Mouse (Mus musculus): ENCODE results near the gene Ctnnbl1.

Gene Ctnnbl1

DNA sequence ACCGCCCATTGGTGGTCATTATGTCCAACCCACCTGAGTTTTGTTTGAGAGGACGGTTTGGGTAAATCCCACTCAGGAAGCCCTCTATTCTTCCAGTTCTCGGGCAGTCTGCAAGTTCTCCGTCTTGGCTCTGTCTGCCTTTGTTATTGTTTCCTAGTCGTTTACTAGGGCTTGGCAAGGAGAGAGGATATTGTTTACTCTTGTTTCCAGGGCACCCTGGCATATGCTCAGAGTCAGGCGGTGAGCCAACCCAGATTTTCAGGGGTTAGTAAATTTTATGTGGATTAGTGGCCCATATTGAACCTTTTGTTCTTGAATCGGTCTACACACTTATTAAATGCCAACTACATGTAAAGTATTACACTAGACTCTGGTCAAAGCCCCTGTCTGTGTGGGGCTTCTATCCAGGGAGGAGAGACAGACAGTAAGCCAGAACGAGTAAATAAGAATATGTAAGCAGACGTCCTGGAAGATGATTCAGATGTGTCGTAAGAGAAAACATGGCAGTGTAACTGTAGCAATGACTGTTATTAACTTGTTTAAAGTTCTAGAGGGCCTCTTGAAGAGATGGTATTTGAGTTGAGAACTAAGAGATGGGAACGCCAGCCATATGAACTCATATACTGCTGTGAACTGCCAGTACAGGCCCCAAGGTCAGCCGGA is 13.9 kb downstream of the Ctnnbl1 start:
- no peak for DNase-seq (ENCODE audit: low spot score in 2 of 2)

GRCm38 (mm10) chr2:157751589-157752373 is 14.6 kb downstream of the Ctnnbl1 start:
- DNase-seq (ENCODE audit: low spot score in 2 of 2) = peak in 1 of 2 experiments; percentile 49

DNA sequence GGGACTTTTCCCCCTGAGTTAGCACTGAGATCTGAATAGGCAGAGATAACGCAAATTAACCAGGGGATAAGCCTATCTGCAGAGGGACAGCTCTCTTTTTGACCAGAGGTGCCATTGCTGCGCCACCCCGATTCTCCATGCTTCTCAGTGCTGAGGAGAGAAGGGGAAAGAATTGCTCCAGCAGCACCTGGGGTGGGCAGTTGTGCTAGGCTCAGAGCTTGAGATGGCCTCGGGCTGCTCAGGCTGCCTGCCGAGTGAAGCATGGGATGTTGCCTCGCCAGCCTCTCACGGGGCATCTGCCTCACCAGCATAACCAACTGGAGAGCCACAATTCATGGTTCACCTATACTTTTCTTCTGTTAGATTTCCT is 15.2 kb downstream of the Ctnnbl1 start:
- no peak for DNase-seq (ENCODE audit: low spot score in 2 of 2)

DNA sequence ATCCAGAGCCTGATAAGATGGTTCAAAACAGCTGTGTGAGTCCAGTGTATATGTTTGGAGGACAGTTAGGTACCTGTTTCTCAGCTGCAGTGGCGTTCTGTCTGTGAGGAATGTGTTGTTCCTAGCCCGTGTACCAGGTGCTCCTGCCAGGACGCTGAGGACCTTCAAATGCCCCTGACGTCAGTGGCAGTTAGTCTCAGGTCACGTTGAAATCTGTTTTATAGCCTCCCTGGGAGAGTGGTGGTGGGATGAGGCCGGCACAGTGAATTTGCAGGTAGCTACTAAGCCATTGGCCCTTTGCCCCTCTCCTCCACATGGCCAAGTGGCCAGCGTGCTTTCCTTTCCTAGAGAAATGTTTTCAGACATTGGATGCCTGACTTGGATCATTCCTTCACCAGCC is 18.6 kb downstream of the Ctnnbl1 start:
- DNase-seq (ENCODE audit: low spot score in 2 of 2) = no peak

DNA sequence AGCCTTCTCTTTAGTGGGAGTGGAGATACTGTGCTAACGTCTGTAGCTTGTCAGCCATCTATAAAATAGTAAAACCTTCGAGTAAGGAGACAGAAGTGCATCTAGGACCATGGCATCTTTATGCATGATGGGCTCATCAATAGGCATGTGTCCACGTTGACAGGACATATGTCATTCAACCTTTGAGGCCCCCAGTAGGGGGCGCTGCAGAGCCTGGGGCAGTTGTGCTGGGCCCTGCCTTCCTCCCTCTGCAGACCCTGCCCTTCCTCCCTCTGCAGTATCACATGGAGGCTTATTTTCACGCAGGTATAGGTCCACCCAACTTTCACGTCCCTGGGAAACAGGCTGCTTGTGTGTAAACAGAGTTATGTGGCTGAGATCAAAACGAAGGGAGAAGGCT is 19.0 kb downstream of the Ctnnbl1 start:
- DNase-seq (ENCODE audit: low spot score in 2 of 2) = no peak

DNA sequence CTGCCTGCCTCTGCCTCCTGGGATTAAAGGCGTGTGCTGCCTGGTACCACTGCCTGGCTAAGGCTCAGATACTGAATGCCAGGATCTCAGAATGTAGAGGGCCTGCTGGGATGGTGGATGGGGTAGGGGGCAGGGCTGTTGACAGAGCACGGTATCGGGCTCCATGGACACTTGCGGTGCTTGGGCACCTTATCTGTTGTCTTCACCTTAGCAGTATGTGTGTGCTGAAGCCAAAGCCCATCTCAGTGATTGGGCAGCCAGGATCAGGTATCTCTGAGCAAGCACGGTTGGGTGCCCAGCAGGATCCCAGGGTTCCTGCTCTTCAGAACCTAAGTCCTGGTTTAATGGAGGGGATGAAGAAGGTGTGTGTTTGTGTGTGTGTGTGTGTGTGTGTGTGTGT is 21.2 kb downstream of the Ctnnbl1 start:
- no peak for DNase-seq (ENCODE audit: low spot score in 2 of 2)

DNA sequence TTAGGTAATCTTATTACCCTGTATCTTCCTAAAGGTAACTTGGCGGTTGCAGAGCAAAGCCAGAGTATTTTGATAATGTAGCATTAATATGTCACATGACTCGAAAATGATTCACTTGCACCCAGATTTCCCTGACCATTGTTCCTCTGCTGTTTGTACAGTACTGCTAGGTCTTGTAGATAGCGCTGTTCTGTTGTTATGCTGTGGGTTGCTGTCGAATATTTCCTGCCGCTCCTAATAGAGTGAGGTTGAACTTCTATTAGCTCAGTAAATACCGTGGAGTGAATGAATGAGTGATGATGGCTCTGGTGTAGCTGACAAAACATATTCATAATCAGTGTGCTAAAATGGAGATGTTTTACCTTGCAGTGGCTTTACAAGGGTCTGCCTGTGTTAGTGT is 22.5 kb downstream of the Ctnnbl1 start:
- no peak for DNase-seq (ENCODE audit: low spot score in 2 of 2)

GRCm38 (mm10) chr2:157762903-157763302 is 25.7 kb downstream of the Ctnnbl1 start:
- no peak for DNase-seq (ENCODE audit: low spot score in 2 of 2)

DNA sequence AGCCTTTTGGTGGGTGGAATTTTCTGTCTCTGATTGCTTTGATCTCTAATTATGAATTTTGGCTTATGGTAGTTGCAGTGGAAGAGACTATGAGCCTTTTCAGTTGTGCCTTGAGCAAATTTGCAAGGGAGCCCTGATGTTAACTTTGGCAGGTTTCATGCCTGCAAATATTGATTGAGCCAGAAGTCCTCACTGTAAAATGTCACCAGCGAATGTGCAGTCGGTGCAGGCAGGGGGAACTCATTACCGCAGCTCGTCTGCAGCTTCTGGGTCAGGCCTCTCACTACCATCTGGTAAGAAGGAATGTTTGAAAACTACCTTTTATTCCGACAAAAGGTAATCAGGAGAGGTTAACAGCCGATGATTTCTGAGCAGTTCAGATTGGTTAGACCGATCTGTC is 29.4 kb downstream of the Ctnnbl1 start:
- no peak for DNase-seq (ENCODE audit: low spot score in 2 of 2)

DNA sequence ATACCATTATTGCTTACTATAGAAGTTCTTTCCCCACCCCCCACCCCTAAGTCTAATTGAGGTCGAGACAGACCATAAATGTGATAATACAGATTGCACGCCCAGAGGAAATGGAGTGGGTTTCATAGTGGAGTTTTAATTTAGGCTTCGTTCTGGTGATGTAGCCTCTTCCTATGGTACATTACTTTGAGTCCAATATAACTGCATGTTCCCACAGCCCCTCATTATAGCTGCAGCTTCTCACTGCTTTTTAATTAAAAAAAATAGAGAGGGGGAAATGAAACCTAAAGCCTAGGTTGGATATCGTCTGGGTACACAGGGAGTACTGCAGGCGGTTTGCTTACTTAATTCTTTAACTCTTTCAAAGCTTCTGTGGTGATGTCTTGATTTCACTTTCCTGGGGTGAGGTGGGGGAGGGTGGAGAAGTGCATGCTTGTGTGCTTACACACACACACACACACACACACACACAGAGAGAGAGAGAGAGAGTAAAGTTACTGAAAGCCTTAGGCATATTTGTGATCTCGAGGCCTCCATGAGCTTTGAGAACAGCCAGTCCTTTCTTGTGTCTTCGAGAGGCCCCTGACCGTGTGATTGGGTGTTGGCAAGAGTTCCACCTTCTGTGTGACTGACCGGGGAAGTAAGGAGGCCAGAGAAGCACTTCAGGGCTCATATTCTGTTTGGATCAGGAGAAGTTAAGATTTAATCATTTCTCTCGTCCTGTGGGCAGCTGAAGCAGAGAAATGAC is 31.7 kb downstream of the Ctnnbl1 start:
- DNase-seq (ENCODE audit: low spot score in 2 of 2) = no peak

GRCm38 (mm10) chr2:157770761-157771160 is 33.6 kb downstream of the Ctnnbl1 start:
- no peak for DNase-seq (ENCODE audit: low spot score in 2 of 2)

DNA sequence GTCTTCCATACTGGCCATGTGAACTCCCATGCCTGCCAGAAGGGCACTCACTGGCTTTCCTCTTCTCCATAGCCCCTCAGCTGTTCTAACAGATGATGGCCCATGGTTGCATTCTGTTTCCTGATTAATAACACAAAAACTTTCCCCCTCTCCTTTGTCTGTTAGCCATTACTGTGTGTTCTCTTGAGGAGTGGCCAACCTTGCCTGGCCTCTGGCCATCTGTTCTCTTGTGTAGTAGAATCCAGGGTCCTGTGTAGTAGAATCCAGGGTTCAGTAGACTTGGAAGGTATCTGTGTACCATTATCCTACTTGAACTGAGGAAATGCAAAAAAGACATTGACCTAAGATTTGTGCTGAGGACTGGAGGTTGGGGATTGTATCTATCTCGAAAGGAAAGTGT is 36.5 kb downstream of the Ctnnbl1 start:
- no peak for DNase-seq (ENCODE audit: low spot score in 2 of 2)

DNA sequence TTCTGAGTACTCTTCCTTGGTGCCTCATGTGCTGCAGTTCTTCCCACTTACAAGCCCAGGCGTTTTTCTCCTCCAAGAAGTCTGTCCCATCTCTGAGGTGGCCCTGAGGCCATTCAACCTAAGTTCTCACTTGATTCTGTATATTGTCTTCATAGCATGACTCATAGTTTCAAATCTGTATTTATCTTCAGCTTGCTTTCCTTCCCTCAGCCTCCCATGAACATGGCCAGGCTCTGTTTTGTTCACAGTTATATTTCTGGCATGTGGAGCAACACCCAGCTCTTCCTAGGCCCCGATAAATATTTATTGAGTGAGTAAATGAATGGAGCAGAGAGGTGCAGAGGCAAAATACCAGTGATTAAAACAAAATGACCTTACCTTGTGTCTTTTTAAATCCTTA is 38.8 kb downstream of the Ctnnbl1 start:
- peak in 1 of 2 experiments; percentile 45 for DNase-seq (ENCODE audit: low spot score in 2 of 2)

DNA sequence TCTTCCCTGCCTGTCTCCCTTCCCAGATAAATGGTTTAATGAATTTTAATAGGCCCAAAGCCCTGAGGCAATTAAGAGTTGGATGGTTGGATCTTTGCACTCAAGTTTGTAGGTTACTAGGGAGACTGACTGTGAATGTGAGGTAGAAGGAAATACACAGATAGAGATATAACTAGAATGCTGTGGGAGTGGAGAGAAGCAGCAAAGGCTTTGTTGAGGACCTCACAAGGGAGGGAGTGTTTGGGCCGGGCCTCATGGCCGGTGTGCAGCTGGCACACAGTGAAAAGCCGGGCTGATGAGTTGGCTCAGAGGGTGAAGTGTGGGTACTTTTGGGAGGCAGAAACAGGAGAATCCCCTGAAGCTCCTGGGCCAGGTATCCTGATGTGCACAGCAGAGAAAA is 43.8 kb downstream of the Ctnnbl1 start:
- no peak for DNase-seq (ENCODE audit: low spot score in 2 of 2)

- DNase-seq (ENCODE audit: low spot score in 2 of 2) = peak in 1 of 2 experiments; percentile 39
Observed at GRCm38 (mm10) chr2:157783152-157783551, 46.0 kb downstream of the Ctnnbl1 start.

GRCm38 (mm10) chr2:157784238-157784637 is 47.0 kb downstream of the Ctnnbl1 start:
- DNase-seq (ENCODE audit: low spot score in 2 of 2) = no peak

- no peak for DNase-seq (ENCODE audit: low spot score in 2 of 2)
Observed at GRCm38 (mm10) chr2:157784647-157785046, 47.4 kb downstream of the Ctnnbl1 start.

- DNase-seq (ENCODE audit: low spot score in 2 of 2) = no peak
Observed at GRCm38 (mm10) chr2:157789226-157789625, 52.0 kb downstream of the Ctnnbl1 start.

GRCm38 (mm10) chr2:157790836-157791495 is 53.8 kb downstream of the Ctnnbl1 start:
- no peak for DNase-seq (ENCODE audit: low spot score in 2 of 2)

DNA sequence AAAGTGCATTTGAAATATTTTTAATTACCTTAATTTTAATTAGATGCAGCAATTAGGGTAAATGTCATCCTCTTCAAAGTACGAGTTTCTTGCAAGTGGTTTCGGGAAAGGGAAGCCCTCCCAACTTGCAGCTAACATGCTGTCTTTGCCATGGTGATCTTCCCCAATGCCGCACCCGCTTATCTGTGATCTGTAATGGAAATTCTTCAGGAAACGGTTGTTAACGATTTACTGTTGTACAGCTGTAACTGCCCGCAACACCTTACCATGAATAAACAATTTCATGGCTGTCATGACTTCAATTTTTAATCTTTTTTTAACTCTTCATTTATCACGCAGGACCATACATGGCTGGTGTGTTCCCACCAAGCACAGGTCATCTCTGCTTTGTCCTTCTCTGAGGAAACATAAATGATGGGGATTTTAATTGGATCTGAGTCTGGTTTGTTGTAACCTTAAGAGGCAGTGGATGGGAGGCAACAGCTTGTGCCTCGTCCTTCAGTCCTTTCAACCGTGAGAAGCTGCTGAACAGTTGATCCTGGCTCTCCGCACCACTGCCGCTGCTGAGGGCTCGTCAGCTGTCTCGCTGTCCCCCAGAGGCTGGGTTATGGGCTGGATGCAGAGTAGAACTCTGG is 54.4 kb downstream of the Ctnnbl1 start:
- no peak for DNase-seq (ENCODE audit: low spot score in 2 of 2)

GRCm38 (mm10) chr2:157792840-157793552 is 55.8 kb downstream of the Ctnnbl1 start:
- no peak for DNase-seq (ENCODE audit: low spot score in 2 of 2)

Measured in left cerebral cortex, adult 9 months (tissue).